Mouse (Mus musculus) liver, adult (tissue): ENCODE measurements around the gene Acer2.

Experiments used
- GATA4 ChIP-seq: IDR thresholded peaks from 2 replicates; pipeline ENCODE4 v1.6.1; 2014; ENCODE audit warnings: mild to moderate bottlenecking, low read length; ENCODE audit not compliant: insufficient replicate concordance

Gene Acer2

DNA sequence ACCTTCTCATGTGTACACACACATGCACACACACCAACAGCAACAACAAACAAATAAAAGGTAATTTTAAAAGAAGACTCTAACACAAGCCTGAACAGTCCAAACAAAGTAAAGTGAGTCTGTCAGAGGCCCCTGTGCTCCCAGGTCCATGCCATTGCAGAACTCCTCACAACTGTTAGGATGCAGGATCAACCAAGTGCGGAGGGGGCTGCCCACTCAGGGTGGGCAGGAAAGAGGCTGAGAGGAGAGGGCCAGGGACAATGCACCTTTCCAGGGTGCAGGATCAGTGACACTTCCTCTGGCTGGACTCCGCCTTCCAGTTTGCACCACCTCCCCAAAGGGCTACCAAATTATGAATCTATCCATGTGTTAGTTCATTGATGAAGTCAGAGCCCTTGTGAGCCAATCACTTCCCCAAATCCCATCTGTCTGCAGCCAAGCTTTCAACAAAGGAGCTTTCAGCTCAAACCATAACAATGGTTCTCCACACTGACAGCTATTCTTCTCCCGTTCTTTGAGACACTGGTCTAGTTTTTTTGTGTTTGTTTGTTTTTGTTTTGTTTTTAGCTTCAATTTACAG is 49.4 kb downstream of the Acer2 start:
- no peak for TF ChIP-seq GATA4

DNA sequence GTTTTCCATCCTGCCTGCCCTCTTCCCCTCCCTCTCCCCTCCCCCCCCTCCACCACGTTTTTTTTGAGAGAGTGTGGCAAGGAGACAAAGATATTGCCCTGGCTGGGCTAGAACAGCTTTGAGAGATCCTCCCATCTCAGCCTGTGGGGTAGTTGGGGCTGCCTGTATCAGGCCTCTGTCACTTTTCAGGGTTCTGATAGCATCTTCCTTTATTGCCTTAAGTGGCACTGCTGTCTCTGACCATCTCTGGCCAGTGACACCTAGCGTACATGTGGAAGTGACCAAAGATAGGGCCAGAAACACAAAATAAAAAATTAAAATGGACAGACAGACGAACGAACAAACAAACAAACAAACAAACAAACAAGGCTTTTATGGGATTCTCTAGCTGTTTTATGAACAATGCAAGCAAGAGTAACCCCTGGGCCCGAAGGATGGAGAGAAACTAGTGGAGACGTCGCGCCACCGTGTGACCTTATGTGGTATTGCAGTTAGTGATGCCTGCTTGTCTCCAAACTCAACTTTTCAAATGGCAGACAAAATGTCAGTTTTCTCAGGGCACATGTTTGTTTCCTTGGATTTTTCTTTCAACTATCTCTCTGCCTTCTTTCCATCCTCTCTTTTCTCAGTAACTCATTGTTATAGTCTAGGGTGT is 50.7 kb downstream of the Acer2 start:
- TF ChIP-seq GATA4: no peak

DNA sequence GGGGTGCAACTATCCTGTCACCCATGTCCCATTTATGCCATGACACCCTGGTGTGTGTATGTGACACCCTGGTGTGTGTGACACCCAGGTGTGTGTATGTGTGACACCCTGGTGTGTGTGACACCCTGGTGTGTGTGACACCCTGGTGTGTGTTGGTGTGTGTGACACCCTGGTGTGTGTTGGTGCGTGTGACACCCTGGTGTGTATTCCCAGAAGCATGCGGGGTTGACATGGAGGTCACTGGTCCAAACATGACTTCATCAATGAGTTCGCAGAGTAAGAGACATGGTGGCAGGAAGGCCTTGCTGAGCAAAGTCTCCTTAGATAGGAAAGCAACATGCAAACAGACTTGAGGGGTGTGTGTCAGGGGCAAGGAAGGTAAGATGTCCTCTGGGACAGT is 52.8 kb downstream of the Acer2 start:
- no peak for TF ChIP-seq GATA4

DNA sequence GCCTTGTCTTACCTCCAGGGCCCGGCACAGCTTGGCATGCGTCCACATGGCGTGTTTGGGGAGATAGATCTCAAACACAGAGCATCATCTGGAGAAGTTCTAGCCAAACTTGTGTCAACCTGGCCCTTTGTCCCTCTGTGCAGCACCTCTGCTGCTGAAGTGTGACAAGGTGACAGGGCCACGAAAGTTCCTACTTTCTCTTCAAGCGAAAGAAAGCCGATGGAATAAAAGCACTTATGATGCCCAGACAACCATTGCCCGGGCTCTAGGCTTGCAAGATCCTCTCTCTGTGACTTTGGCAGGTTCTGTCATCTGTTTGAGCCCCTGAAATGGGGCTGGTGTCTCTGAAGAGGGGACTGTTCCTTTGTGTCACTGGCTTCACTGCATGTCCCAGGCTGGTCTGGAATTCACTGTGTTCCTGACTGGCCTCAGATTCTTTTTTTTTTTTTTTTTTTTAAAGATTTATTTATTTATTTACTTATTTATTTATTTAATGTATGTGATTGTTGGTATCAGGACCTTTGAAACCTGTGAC is 56.0 kb downstream of the Acer2 start:
- TF ChIP-seq GATA4: no peak

DNA sequence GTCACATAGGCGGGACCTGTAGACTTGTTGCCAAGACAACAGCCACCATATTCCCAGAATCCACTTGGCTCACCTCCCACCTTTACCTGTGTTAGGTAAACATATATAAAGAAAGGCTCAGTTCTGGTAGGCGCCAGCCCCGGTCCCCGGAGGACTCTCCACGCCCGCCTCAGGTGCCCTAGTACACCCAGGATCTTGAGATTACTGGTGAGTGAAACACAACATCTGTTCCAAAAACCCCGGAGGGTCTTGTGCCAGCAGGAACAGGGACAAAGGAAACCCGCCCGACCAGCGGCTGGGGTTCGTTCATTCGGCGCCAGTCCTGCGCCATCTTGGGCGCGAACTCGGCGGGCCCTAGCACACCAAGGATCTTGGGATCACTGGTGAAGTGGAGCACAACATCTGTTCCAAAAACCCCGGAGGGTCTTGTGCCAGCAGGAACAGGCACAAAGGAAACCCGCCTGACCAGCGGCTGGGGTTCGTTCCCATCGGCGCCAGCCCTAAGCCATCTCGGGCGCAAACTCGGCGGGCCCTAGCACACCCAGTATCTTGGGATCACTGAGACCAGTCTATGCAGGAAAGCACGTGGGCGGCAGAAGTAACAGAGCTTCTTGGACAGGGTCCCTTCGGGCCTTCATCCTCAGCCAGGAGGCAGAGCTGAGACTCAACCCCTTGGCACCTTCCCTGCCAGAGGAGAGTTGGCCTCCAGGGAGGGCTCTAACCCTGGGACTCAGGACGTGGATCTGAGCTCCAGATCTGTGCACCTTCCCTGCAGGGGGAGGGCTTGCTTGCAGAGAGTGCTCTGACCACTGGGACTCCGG is 56.6 kb downstream of the Acer2 start:
- TF ChIP-seq GATA4: no peak

DNA sequence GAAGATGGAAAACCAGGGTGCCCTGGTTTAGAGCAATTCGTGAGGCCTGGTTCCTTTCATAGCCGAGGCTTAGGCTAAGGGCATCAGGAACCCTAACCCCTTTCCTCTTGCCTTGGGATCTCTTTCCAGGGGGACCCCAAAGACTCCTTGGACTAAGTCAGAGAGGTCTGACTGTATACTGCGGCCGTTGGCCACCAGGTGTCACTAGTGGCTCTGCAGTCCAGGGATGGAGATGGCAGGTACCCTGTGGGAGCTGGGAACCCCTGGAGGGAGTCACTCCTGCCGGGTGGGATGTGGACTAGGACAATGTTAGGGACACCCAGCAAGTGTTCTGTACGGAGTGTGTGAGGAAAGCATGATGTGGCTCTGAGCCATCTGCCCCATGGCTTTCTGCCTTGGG is 58.8 kb downstream of the Acer2 start:
- TF ChIP-seq GATA4: no peak

DNA sequence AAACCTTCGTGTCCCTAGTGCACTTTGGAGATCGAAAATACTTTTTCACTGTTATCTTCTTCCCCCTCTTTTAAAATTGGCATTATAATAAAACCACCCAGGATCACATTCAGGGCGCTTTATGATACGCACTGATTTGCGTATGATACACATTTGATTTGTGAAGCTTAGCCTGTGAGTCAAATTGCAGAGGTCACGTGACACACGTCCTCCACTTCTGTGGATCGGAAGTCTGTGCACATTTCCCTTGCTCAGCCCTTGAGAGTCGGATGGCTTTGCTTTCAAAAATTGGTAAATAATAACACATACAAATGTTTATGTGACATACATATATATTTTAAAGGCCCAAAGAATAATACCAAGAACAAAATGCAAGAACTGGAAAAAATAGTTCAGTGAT is 62.0 kb downstream of the Acer2 start:
- no peak for TF ChIP-seq GATA4

DNA sequence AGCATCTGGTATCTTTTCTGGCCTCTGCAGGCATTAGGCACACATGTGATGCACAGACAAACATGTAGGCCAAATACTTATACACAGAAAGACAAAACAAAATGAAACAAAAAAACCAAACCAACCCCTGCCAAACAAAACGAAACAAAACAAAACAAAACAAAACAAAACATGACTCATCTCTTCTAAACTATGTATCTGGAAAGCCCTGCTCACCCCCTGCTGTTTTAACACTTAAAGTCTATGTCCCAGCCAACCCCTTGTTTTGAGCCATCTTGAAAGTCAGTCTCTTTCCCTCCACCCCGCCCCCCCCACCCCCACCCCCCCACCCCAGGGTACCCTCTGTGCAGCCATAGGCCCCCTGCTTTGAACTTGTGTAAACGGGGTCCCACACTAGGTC is 62.5 kb downstream of the Acer2 start:
- no peak for TF ChIP-seq GATA4

DNA sequence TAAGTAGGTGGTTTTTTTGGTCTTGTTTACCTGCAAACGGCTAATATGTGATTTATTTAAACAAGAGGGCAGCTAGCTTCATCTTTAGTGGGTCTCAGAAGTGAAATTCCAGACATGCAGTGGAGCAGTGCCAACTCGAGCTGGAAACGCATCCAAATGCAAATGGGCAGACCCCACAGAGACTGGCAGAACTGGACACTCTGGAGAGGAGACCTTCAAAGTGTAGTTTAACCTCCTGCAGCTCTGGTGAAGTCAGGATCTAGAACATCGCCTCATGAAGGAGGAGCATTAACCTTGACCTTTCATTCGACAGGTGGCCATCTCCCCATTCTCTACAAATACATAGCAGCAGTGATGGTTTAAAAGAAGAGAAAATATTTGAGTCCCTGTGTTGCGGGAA is 68.5 kb downstream of the Acer2 start:
- no peak for TF ChIP-seq GATA4

DNA sequence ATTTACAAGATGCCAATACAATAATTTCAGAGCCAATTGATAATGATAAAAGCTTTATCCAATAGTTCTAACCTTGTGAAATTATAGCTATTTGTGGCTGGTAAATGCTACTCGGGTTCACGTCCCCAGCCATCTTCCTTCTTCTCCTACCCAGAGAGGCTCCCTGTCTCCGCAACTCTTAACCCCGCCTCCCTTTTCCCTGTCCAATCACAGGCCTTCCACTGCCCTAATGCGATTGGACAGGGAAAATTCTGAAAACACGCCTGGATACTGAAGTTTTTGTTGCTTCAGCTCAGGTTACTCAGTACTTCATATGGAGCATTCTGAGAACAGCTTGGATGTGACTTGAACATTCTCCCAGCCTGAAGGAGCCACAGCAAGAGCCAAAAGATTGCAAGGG is 69.1 kb downstream of the Acer2 start:
- no peak for TF ChIP-seq GATA4

DNA sequence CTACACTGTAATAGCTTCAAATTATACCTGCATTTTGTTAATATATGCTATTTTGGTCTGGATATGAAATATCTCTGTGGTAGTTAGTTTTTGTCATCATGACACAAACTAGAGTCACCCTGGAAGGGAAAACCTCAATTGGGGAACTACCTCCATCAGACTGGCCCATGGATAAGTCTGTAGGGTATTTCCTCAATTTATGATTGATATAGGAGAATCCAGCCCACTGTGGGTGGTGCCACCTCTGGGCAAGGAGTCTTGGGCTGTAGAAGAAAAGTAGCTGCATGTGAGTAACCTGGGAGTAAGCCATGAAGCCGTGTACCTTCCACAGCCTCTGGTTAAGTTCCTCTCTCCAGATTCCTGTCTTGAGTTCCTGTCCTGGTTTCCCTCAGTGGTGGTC is 74.6 kb downstream of the Acer2 start:
- no peak for TF ChIP-seq GATA4

DNA sequence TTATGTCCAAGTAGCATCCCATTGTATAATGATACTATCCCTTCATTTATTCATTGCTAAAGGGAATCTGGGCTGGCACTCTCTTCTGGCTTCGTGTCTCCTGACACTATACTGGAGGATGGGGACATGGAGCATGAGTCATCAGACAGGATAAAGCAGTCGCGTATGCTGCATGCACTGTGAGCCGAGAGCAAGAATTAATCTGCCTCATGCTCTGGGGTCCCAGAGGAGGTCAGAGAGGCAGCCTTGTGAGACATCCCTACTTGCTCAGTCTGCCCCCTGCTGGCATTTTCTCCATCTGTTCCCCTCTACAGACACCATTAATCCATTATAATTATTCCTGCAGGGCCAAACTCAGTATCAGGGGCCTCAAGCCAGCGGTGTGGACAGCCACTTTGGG is 79.3 kb downstream of the Acer2 start:
- TF ChIP-seq GATA4: no peak

DNA sequence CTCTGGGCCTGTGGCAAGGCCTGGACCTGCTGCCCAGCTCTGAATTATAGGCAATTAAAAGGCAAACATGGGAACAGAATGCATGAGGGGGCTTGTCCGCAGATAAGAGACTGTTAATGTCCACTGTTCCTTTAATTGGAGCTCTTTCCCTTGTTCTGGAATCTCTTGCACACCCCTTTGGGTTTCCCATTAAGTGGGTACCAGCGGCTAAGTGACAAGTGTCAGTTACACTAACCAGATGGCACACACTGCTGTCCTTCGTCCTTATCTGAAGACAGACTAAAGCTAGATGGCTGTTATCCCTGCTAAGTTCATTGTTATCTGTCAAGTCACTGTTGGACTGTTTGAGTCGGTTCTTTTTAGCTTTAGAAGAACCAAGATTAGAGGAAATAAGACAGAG is 81.3 kb downstream of the Acer2 start:
- no peak for TF ChIP-seq GATA4

DNA sequence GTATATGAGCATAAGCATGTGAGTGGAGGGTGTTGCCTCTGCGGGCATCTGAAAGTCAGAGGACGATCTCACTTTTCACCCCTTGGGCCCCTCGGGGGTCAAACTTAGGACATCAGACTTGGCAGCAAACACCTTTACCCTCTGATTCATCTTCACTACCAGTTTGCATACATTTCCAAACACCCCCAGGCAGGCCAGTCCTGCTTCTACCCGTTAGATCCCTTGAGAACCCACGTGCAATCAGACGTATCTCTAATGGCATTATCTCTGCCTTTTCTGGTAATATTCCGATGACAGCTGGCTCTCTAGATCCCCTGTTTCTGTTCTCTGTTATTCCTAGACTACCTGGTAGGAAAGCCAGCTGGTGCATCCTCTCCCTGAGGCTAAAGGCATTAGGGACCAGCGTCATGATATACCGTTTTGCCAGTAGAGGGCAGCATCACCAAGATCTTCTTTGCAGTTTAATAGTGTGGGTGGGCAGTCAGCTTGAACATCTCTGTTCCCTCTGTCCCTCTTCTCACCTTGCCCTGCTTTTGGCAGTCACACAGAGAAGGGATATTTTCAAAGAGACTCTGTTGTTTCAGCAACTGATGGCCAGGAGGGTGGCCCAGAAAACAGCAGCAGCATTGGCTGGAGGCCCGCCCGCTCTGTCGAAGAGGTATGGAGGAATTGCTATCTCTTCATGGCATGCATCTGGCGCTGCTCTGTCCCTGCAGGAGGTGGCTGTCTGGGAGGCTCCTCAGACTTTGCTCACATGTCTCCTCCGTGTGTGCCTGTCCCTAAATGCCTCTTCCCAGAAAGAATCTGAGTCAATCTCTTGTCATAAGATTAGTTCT is 83.6 kb downstream of the Acer2 start:
- TF ChIP-seq GATA4: no peak

DNA sequence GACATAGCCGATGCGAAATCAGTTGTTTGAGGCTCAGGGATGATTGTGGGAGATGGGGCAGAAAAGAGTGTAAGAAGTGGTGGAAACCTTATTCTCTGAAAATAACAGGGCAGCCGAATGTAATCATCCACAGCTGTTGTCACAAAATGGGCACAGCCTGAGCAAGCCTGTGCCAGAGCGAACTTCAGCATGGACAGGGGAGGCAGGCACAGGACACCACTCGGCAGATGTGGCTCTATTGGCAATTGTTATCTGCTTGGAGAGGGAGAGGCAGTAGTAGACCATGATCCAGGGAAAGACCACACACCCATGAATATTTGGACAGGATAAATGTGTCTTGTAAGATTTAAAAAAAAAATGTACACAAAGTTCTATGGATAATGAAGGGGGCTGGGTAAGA is 103.1 kb downstream of the Acer2 start:
- no peak for TF ChIP-seq GATA4
